Mouse (Mus musculus) large intestine, adult 2 months (tissue): ENCODE measurements at regions not wholly inside any gene's neighbourhood (a gene's known extent, or its start where the extent isn't known, plus 50 kb on each side); places are given as distances from the start of the nearest gene placed in this dataset.
"Not testable (repeated sequence)": the region's sequence is repeated elsewhere in the genome, so short reads cannot be mapped to it uniquely, and the experiment has no call there.

Experiments
- DNase-seq: peaks from one replicate; pipeline ENCODE4 v3.0.0-alpha.2; 2012; ENCODE audit warnings: low read depth, low spot score
- WGBS: fragments of 180-500 bp; shearing (Covaris S2); methylation state at CpG from one replicate; pipeline ENCODE4 v1.1.7; 2018; 5-methylcytosine and 5-hydroxymethylcytosine counted together

DNA sequence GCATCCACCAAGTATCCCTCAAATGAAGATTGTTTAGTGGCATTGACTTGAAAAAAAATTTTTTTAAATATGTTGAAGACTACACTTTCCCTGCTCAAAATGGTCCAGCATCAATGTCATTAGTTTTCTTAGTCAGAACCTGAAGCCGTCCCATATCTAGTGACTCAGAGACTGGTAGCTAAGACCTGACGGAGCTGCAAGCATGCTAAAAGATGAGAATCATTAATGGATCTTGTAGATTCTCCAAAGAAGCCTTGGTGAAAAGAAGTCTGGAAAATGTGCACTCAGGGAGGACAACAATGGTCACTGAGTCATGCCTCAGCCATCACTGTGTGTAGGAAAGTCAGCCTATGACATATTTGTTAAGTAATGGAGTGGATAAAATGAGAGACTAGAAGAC lies 71.2 kb upstream of the Rmdn2 start:
- DNase-seq = no peak
- WGBS = 94% methylated on average over 2 of the region's 2 CpGs

DNA sequence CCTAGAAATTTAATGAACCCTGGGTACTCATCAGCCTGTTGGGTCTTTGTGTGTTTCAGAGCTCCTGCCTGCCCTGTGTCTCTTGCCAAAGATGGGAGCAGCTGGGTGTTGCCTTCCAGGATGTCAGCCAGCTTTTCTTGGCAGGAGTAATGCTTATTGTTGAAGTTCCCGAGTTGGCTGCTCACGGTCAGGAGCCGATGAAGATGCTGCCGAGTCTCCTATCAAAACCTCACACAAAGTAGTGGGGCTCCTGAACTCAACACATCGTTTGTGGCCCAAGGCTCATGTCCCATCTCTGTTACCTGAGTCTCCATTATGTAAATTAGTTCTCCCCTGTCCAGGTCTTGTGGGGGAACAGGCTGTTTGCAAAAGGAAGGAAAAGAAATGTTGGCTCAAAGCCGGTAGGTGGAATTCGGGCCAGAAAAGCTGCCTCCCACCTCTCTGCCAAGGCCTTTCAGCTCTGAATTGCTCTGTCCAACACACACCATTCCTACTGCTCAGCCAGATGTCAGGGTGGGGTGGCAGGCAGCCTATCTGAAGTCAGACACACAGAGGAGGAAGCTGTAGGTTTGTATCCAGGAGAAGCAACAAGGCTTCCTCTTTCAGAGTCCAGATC lies 67.6 kb upstream of the Rmdn2 start:
- 15% methylated on average over 7 of the region's 7 CpGs for WGBS

DNA sequence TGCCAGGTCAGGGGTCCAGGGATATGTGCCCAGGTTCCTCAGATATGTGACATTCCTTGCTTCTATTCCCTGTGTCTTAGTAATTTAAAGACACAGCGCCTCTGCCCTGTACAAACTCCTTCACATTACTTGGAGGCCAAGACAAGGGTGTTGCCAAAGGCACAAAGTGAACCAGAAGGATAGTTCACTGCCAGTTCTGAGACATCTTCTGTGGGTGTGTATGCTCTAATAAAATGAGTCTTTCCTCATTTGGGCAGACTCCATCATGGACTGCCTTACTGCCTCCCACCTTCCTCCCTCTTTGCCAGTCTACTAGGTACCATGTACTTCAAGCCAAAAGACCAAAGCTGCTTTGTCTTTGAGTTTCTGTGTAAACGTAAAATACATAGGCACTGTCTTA lies 65.8 kb upstream of the Rmdn2 start:
- 89% methylated on average over 2 of the region's 2 CpGs for WGBS
- DNase-seq = no peak

More for the DNA sequence above, 67.6 kb upstream of the Rmdn2 start:
- peak; percentile 32 for DNase-seq

DNA sequence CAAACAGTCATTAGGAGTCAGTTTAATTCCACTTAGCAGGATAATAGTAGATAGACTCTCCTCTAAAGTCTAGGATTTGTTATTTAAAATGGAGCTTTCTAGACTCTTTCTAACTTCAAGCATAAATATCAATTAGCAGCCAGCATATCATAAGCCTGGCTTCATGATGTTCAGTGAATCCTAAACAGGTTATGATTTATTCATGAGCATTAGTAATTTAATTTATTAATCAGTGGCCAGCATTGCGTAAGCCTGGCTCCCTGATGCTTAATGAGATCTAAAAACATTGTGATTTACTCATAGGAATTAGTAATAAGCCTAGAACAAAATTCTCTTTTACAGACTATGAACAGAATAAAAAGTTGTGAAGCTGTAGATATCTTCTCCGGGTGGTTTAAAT lies 64.6 kb upstream of the Rmdn2 start:
- WGBS = 76% methylated on average over 2 of the region's 2 CpGs
- no peak for DNase-seq

DNA sequence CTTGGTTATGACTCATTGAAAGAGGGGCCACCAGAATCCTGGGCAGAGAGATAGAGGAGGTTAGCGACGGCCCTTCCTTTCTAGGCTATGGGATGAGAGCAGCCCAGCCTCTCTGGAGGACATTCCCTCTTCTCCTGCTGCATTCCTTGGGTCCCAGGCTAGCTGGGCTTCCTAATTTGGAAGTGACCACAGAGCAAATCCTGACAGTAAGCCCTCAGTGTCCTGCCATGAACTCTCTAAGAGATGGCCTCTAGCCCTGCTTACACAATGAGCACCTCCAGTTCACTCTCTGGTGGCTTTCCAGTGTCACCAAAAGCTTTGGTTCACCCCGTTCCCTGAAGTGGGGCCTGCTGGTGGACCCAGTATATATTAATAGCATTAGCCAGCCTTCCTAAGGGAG lies 64.1 kb upstream of the Rmdn2 start:
- WGBS = 69% methylated on average over 3 of the region's 3 CpGs
- DNase-seq = no peak

DNA sequence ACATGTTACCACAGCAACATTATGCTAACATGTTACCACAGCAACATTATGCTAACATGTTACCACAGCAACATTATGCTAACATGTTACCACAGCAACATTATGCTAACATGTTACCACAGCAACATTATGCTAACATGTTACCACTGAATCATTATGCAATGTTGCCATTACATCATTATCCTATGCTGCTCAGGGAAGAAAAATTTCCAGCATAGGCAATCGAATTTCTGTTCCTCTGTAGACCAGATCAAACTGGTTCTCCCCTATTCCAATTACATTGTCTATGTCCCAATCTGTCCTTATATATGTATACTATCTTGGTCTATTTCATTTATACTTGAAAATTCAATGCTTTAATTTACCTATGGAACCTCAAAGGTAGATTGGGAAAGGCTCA lies 61.3 kb upstream of the Rmdn2 start:
- not testable (repeated sequence) for DNase-seq
- WGBS = 46% methylated on average over 1 of the region's 1 CpGs

DNA sequence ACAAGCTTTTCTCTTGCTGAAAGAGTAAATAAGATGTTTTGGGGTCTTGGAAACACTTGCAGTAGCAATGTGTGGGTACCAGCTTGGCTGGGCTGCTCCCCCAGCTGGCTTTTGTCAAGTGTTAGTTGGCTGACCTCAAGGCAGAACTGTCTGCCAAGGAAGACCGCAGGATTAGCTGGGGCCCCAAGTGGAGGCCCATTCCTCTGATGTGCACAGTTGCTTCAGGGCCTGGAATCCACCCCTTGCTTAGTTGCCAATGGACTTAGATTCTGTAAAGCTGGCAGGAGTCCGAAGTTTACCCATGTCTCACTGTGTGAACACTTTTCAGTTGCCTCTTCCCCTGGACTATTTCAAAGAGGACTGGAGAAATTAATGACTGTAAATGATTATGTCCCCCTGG lies 57.8 kb upstream of the Rmdn2 start:
- no peak for DNase-seq
- WGBS = 71% methylated on average over 2 of the region's 2 CpGs

DNA sequence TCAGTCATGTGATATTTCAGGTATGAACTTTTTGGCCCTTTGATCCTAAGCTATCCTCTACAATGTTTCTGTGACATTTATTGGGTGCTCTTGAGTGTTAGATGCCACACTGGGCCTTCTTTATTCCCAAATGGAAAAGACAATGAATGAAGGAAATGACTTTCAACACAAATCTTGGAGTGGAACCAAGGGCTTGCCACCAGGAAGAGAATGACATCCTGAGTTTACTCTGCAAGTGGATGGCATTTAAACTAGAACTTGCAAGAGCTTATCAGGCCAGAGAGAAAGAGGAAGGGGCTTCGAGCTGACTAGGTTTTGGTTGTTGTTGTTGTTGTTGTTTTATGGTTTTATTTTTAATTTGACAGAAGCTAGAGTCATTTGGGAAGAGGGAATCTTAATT lies 56.1 kb upstream of the Rmdn2 start:
- DNase-seq = no peak
- 67% methylated on average over 1 of the region's 1 CpGs for WGBS
